Mouse (Mus musculus): Measurements from ENCODE around the gene Fam221a. TPM values are rescaled to one million over a fixed set of nuclear protein-coding genes. Genes with fewer than 3 reads are reported as not detected.

Fam221a gene
- total RNA-seq (2014; rRNA removed) (1.9 and 3.2 TPM in 2 replicates), polyA plus RNA-seq (2015; fragmentation: Nextera tagmentation; extraction: Ambion mirVana) (4.0 and 4.8 TPM in 2 replicates)

DNA sequence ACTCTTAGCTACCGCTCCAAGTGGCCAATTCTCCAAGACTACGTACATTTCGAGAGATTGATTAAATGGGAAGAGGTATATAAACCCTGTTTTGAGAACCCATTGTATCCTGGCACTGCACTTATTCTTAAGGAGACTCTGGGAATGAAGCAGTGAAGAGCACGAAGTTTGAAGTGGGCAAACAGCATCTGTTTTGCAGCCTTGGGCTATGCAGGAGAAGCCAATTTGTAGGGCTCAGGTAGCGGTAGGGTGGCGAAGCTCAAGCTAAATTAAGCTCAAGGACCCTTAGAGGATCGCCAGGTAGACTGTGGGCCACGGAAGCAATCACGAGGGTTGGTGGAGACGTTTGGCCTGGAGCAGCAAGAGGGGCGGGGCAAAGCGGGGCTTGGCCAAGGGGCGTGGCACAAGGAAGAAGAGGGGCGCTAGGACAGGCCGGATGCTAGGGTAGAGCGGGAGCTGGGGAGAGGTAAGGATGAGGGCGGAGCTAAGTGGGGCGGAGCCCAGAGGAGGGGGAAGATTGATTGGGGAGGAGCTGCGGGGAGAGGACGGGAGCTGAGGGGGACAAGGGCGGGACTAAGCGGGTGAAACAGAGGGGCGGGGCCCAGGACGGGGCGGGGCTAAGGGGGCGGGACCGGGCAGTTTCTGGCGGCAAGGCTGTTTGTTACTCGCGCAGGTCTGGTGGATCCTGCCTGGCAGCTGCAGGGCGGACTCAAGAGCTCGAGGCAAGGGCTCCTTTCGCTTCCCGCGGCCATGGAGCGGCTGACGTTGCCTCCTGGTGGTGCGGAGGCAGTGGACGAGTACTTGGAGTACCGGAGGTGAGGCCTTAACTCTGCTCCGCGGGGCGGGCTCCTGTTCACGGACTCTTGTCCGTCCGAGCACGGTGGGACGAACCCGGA is at the start of gene Fam221a:
TSS of gene Fam221a (plus strand) at position 581 of the 896 bp plus-strand sequence.
- DNase-seq: peak; percentile 81
- TF ChIP-seq CTCF (IDR thresholded peaks at IDR 0.05; ENCODE audit: low read depth): peak; percentile 55
- no peaks in the 10 kb centered on the region for H3K36me3 ChIP-seq (ENCODE audit: insufficient read depth)
- 4% methylated on average over 47 of the region's 49 CpGs for WGBS
- H3K4me2 ChIP-seq (ENCODE audit: low read depth): peak within 1 kb of the TSS; percentile 79
- H3K4me3 ChIP-seq (ENCODE audit: low read depth, low read length): peak within 1 kb of the TSS; percentile 54
- H3K27ac ChIP-seq (ENCODE audit: low read depth, low read length): 0 out of 2 replicates have a peak within 1 kb of the TSS, but pooled peaks have one; percentile 5
- no peaks in the 10 kb centered on the region for H3K9me3 ChIP-seq (ENCODE audit: low read length)
- H3K9ac ChIP-seq: peak within 1 kb of the TSS; percentile 59
- no peaks in the 10 kb centered on the region for H3K27me3 ChIP-seq (ENCODE audit: insufficient read depth, low read length)
- no peaks in the 10 kb centered on the region for H3K4me1 ChIP-seq (ENCODE audit: insufficient read depth)
- ATAC-seq: peak; percentile 96

DNA sequence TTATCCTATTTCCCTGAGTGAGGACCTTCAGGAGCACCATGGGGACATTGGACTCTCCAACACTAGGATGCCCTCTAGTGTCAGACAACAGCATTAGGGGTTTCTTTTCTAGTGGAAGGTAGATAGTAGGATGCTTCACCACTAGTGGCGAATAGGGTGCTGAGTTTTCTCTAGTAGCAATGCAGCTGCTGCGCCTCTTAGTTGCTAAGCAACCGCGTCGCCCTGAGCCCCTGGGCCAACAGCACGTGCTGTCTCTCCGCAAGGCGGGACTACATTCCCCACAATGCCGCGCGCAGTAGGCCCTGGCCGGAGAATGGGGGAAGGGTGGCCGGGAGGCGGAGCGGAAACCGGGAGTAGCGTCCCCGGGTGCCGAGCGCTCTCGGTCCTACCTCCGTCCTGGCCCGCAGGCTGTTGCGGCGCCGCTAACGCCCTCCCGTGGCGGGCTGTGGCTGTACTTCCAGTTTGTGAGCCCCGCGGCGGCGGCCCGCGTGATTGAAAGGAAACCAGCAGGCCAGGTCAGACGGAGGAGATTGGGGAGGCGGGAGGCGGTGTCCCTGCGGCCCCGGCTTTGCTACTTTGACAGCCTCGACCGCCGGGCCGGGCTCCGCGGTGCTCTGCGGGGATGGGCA is 48.5 kb upstream of the Fam221a start, which contains the start of gene Ccdc126:
TSS of gene Ccdc126 (plus strand) at position 309 of the 629 bp plus-strand sequence.
- peak within 1 kb of the TSS; percentile 59 for H3K4me2 ChIP-seq (ENCODE audit: low read depth)
- peak within 1 kb of the TSS; percentile 55 for H3K4me3 ChIP-seq (ENCODE audit: low read depth, low read length)
- peak within 1 kb of the TSS; percentile 87 for H3K9ac ChIP-seq
- H3K4me1 ChIP-seq (ENCODE audit: insufficient read depth): no peaks in the 10 kb centered on the region
- H3K27me3 ChIP-seq (ENCODE audit: insufficient read depth, low read length): no peaks in the 10 kb centered on the region
- peak within 1 kb of the TSS; percentile 79 for H3K27ac ChIP-seq (ENCODE audit: low read depth, low read length)
- no peaks in the 10 kb centered on the region for H3K36me3 ChIP-seq (ENCODE audit: insufficient read depth)
- DNase-seq: peak; percentile 99
- peak; percentile 100 for ATAC-seq
- peak; percentile 82 for TF ChIP-seq CTCF (IDR thresholded peaks at IDR 0.05; ENCODE audit: low read depth)
- WGBS: 1% methylated on average over 47 of the region's 47 CpGs
- H3K9me3 ChIP-seq (ENCODE audit: low read length): no peaks in the 10 kb centered on the region

DNA sequence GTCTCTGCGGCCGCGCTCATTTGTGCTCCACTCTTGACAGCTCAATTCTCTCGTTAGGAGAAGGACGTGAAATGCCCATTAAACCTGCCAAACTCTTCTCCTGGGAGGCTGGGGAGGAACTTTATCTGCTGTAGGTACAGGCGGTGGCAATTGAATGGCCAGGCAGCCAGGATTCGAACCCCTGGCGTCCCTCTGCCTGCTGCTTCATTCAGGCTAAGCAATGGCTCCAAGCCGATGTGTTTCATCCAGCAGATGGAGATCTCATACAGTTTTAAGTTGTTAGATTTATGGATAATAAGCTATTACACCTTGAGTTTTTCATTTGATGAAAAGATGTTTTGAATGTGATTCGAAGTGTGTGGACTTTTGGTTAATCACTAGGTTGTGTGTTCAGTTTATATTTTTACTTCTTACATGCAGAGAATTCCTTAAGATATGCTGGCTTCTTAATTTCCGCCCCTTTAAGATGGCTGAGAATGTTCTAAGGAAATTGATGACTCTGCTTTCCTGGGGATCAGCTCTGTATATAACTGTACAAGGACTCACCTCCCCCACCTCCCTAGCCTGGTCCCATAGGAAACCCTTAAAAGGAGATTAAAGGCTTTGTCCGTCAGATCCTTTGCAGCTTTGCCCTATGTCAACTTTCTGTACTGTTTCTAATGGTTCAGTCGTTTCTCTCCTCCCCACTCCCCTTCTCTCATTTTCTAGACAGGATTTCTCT is 47.8 kb upstream of the Fam221a start:
- no peaks in the 10 kb centered on the region for H3K36me3 ChIP-seq (ENCODE audit: insufficient read depth)
- peak overlapping the region; percentile 87 for H3K9ac ChIP-seq
- peak; percentile 38 for ATAC-seq
- no peaks in the 10 kb centered on the region for H3K4me1 ChIP-seq (ENCODE audit: insufficient read depth)
- H3K4me3 ChIP-seq (ENCODE audit: low read depth, low read length): peak overlapping the region; percentile 55
- peak overlapping the region; percentile 59 for H3K4me2 ChIP-seq (ENCODE audit: low read depth)
- no peaks in the 10 kb centered on the region for H3K27me3 ChIP-seq (ENCODE audit: insufficient read depth, low read length)
- no peaks in the 10 kb centered on the region for H3K9me3 ChIP-seq (ENCODE audit: low read length)
- DNase-seq: peak; percentile 77
- peak; percentile 57 for TF ChIP-seq CTCF (IDR thresholded peaks at IDR 0.05; ENCODE audit: low read depth)
- WGBS: 14% methylated on average over 13 of the region's 13 CpGs
- H3K27ac ChIP-seq (ENCODE audit: low read depth, low read length): peak overlapping the region; percentile 79

DNA sequence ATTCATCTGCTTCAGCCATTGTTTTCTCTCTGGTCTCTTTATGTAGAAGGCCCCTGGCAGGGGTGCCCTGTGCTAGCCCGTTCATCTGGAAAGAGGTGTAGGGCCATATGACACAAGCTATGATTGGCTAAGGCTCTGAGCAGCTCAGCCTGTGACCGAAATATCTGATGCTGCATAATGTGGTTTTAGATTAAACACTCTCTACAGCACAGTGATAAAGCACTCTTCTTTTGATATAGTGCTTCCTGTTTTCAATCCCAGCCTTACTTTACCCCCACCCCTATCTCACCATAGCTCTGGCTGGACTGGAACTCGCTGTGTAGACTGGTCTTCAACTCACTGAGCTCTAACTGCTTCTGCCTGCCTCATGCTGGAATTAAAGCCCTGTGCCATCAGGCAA is 46.2 kb upstream of the Fam221a start:
- Histone ChIP-seq H3K4me3 (ENCODE audit: low read depth, low read length) (no peak overlapping the region), H3K9me3 (ENCODE audit: low read length) (no peaks in the 10 kb centered on the region), H3K27me3 (ENCODE audit: insufficient read depth, low read length) (no peaks in the 10 kb centered on the region), H3K9ac (no peak overlapping the region), H3K36me3 (ENCODE audit: insufficient read depth) (no peaks in the 10 kb centered on the region), H3K27ac (ENCODE audit: low read depth, low read length) (no peak overlapping the region), H3K4me1 (ENCODE audit: insufficient read depth) (no peaks in the 10 kb centered on the region), H3K4me2 (ENCODE audit: low read depth) (no peak overlapping the region)
- ATAC-seq (no peak), DNase-seq (no peak)
- no peak for TF ChIP-seq CTCF (IDR thresholded peaks at IDR 0.05; ENCODE audit: low read depth)
- WGBS: 81% methylated on average over 3 of the region's 3 CpGs

DNA sequence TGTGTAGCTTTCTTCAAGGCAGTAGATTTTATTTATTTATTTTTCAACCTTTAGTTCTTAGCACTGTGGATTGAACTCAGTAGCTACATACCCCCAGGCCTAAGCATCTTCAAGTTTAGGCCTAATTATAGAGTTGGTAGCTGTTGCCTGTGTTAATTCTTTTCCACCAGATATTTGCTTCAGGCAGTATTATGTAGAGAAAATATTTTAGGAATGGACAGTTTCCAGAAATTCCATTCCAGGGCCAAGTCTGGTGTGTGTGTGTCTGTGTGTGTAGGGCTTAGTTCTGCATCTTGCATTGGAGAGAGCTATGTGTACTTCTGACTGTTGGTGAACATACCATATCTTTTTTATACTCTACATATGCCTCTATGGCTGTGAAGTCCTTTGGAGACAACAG is 45.5 kb upstream of the Fam221a start:
- no peak overlapping the region for H3K27ac ChIP-seq (ENCODE audit: low read depth, low read length)
- no peaks in the 10 kb centered on the region for H3K27me3 ChIP-seq (ENCODE audit: insufficient read depth, low read length)
- H3K4me3 ChIP-seq (ENCODE audit: low read depth, low read length): no peak overlapping the region
- H3K4me2 ChIP-seq (ENCODE audit: low read depth): no peak overlapping the region
- H3K4me1 ChIP-seq (ENCODE audit: insufficient read depth): no peaks in the 10 kb centered on the region
- no peak for ATAC-seq
- H3K36me3 ChIP-seq (ENCODE audit: insufficient read depth): no peaks in the 10 kb centered on the region
- H3K9ac ChIP-seq: no peak overlapping the region
- no peak for DNase-seq
- TF ChIP-seq CTCF (IDR thresholded peaks at IDR 0.05; ENCODE audit: low read depth): no peak
- H3K9me3 ChIP-seq (ENCODE audit: low read length): no peaks in the 10 kb centered on the region

DNA sequence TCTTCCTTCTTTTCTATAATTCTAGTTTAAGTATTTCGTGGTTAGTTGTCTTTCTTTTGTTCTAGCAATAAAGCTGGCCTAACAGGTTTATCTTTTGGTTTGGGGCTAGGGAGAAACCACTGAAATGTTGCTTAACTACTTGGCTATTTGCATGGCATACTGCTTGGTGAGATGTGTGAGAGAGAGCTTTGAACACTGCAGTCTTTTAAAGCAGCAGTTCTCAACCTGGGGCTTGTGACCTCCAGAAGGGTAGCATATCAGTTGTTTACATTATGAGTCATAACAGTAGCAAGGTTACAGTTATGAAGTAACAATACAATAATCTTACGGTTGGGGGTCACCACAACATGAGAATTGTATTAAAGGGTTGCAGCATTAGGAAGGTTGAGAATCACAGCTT is 44.6 kb upstream of the Fam221a start:
- H3K4me2 ChIP-seq (ENCODE audit: low read depth): no peak overlapping the region
- DNase-seq (no peak), ATAC-seq (no peak)
- no peaks in the 10 kb centered on the region for H3K27me3 ChIP-seq (ENCODE audit: insufficient read depth, low read length)
- no peak overlapping the region for H3K9ac ChIP-seq
- H3K4me3 ChIP-seq (ENCODE audit: low read depth, low read length): no peak overlapping the region
- 70% methylated on average over 2 of the region's 2 CpGs for WGBS
- no peaks in the 10 kb centered on the region for H3K36me3 ChIP-seq (ENCODE audit: insufficient read depth)
- H3K9me3 ChIP-seq (ENCODE audit: low read length): no peaks in the 10 kb centered on the region
- H3K27ac ChIP-seq (ENCODE audit: low read depth, low read length): no peak overlapping the region
- TF ChIP-seq CTCF (IDR thresholded peaks at IDR 0.05; ENCODE audit: low read depth): no peak
- no peaks in the 10 kb centered on the region for H3K4me1 ChIP-seq (ENCODE audit: insufficient read depth)
